Mouse (Mus musculus) frontal cortex, adult 2 months (tissue): ENCODE measurements around the gene Ceacam18. TPM values are rescaled to one million over a fixed set of nuclear protein-coding genes. Genes with fewer than 3 reads are reported as not detected.
"Not testable (repeated sequence)": the region's sequence is repeated elsewhere in the genome, so short reads cannot be mapped to it uniquely, and the experiment has no call there.

Source experiments
- DNase-seq, 2 experiments: peaks; one replicate each; pipeline ENCODE4 v3.0.0; 2022; ENCODE audit warnings: low spot score in 1 of 2; ENCODE audit errors: extremely low spot score in 1 of 2
- polyA plus RNA-seq: library from polyadenylated mRNA; depleted of rRNA; stranded (reverse); fragments of >200 nt; gene quantifications from 2 replicates; pipeline ENCODE4 v1.2.3, GENCODE M21; 2012; rRNA removed

The Ceacam18 gene
- polyA plus RNA-seq, 1 experiment: not detected

- DNase-seq: no peak
These were observed 28.3 kb downstream of the Ceacam18 start for GRCm38 (mm10) chr7:43662804-43663203.

GRCm38 (mm10) chr7:43667221-43667620, 32.7 kb downstream of the Ceacam18 start:
- not testable (repeated sequence) for DNase-seq

- no peak for DNase-seq
These were observed 34.1 kb downstream of the Ceacam18 start for GRCm38 (mm10) chr7:43668582-43668981.

GRCm38 (mm10) chr7:43671064-43671808, 36.7 kb downstream of the Ceacam18 start:
- DNase-seq: no peak

- DNase-seq: peak; percentile 95 to 96
These were observed 37.5 kb downstream of the Ceacam18 start, which contains the start of gene Ctu1 for GRCm38 (mm10) chr7:43671809-43672580. Gene Ctu1, plus strand, starts transcription at chr7:43672016.

- no peak for DNase-seq
These were observed 38.2 kb downstream of the Ceacam18 start for GRCm38 (mm10) chr7:43672581-43673260.

- DNase-seq: no peak
These were observed 40.6 kb downstream of the Ceacam18 start for GRCm38 (mm10) chr7:43675091-43675490.

GRCm38 (mm10) chr7:43678517-43678916, 44.0 kb downstream of the Ceacam18 start:
- peak in 1 of 2 experiments; percentile 62 for DNase-seq

GRCm38 (mm10) chr7:43680960-43681359, 46.5 kb downstream of the Ceacam18 start:
- DNase-seq: peak in 1 of 2 experiments; percentile 82

GRCm38 (mm10) chr7:43682511-43682910, 48.0 kb downstream of the Ceacam18 start:
- not testable (repeated sequence) for DNase-seq

- no peak for DNase-seq
These were observed 50.6 kb downstream of the Ceacam18 start for GRCm38 (mm10) chr7:43685088-43685487.

GRCm38 (mm10) chr7:43690118-43690517, 55.6 kb downstream of the Ceacam18 start, which contains the start of gene Klk14:
Gene Klk14, plus strand, starts transcription at chr7:43690418.
- DNase-seq: no peak

Other genes with a start within 250 kb of the Ceacam18 start
- gene Siglecg, start 226.5 kb upstream of the Ceacam18 start, polyA plus RNA-seq: 0.28 and 0.32 TPM in 2 replicates
- gene Lim2, start 207.0 kb upstream of the Ceacam18 start, polyA plus RNA-seq: not detected in 2 replicates
- 0.20 and 0.21 TPM in 2 replicates for gene Nkg7, start 197.6 kb upstream of the Ceacam18 start, polyA plus RNA-seq
- gene Cldnd2, start 193.9 kb upstream of the Ceacam18 start, polyA plus RNA-seq: not detected in 2 replicates
- gene Etfb, start 190.6 kb upstream of the Ceacam18 start, polyA plus RNA-seq: 80.7 and 97.8 TPM in 2 replicates
- 2.5 and 2.6 TPM in 2 replicates for gene Gm45233, start 190.6 kb upstream of the Ceacam18 start, polyA plus RNA-seq
- gene Vsig10l, start 171.6 kb upstream of the Ceacam18 start, polyA plus RNA-seq: 5.2 TPM in 2 replicates
- 60.7 and 69.6 TPM in 2 replicates for gene Iglon5, start 144.6 kb upstream of the Ceacam18 start, polyA plus RNA-seq
- gene 4931406B18Rik, start 128.8 kb upstream of the Ceacam18 start, polyA plus RNA-seq: 0.04 TPM in 1 of 2 replicates, not detected in the other
- 6.9 and 8.9 TPM in 2 replicates for gene Cd33, start 90.3 kb upstream of the Ceacam18 start, polyA plus RNA-seq
- gene Zfp658, start 72.5 kb upstream of the Ceacam18 start, polyA plus RNA-seq: 9.3 and 9.5 TPM in 2 replicates
- gene Zfp719, start 55.1 kb upstream of the Ceacam18 start, polyA plus RNA-seq: 8.3 and 9.3 TPM in 2 replicates
- 0.11 and 0.16 TPM in 2 replicates for gene Zfp819, start 27.5 kb upstream of the Ceacam18 start, polyA plus RNA-seq
- 0.84 and 1.2 TPM in 2 replicates for gene Siglece, start 25.5 kb downstream of the Ceacam18 start, polyA plus RNA-seq
- 9.2 and 9.4 TPM in 2 replicates for gene Ctu1, start 37.3 kb downstream of the Ceacam18 start, polyA plus RNA-seq
- 0.08 TPM in 1 of 2 replicates, not detected in the other for gene Klk14, start 55.7 kb downstream of the Ceacam18 start, polyA plus RNA-seq
- gene Klk13, start 77.9 kb downstream of the Ceacam18 start, polyA plus RNA-seq: 0.36 TPM in 1 of 2 replicates, not detected in the other
- not detected in 2 replicates for gene Klk12, start 134.2 kb downstream of the Ceacam18 start, polyA plus RNA-seq
- gene Klk11, start 139.9 kb downstream of the Ceacam18 start, polyA plus RNA-seq: 0.08 TPM in 1 of 2 replicates, not detected in the other
- 0.17 and 0.18 TPM in 2 replicates for gene Klk10, start 146.3 kb downstream of the Ceacam18 start, polyA plus RNA-seq
- gene Klk9, start 157.2 kb downstream of the Ceacam18 start, polyA plus RNA-seq: not detected in 2 replicates
- gene Klk8, start 162.9 kb downstream of the Ceacam18 start, polyA plus RNA-seq: 3.8 TPM in 2 replicates
- gene Klk7, start 176.6 kb downstream of the Ceacam18 start, polyA plus RNA-seq: not detected in 2 replicates
- 6.4 and 7.7 TPM in 2 replicates for gene Klk6, start 189.8 kb downstream of the Ceacam18 start, polyA plus RNA-seq
- gene Klk5, start 207.3 kb downstream of the Ceacam18 start, polyA plus RNA-seq: not detected in 2 replicates
- not detected in 2 replicates for gene Klk4, start 246.5 kb downstream of the Ceacam18 start, polyA plus RNA-seq